Mouse (Mus musculus) brain, adult 2 months (tissue): ENCODE measurements at regions not wholly inside any gene's neighbourhood (a gene's known extent, or its start where the extent isn't known, plus 50 kb on each side); places are given as distances from the start of the nearest gene placed in this dataset.

Experiments
- DNase-seq: peaks from one replicate; pipeline ENCODE4 v3.0.0; 2011; ENCODE audit warnings: low read depth, low spot score

DNA sequence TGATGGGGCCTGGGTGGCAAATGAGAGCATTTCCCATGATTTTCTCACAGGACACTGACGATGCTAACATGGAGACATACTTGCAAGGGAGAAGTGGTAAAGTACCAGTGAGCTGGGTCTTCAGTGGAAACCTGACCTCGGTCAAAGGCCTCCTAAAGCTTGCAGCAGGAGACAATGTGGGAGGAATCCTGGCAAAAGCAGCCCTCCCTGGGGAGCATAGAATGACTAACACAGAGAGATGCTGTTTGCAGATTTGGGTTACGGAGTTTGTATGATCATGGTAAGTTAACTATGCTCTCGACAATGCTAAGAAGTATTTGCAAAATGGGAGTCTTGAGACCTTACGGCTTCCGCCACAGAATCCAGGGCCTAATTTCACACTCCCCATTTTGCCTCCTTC, 208.9 kb downstream of the Tle3 start:
- peak; percentile 22 for DNase-seq

DNA sequence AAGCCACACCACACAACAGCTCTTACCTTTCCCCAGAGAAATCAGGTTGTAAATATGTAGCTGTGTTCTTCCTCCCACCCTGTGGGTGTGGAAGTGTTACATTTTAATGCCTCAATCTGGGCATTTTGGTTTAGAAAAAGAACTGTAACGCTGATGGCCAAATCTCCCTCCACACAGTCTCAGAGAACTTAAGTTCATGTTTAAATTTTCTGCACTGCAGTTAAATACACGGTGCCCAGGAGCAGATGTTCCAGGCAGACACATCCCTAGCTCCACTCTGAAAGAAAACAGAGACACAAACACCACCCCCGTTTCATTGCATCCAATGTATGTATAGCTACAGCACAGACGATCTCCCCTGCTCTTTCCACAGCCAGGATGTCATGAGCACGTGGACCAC, 206.1 kb downstream of the Tle3 start:
- peak; percentile 77 for DNase-seq

DNA sequence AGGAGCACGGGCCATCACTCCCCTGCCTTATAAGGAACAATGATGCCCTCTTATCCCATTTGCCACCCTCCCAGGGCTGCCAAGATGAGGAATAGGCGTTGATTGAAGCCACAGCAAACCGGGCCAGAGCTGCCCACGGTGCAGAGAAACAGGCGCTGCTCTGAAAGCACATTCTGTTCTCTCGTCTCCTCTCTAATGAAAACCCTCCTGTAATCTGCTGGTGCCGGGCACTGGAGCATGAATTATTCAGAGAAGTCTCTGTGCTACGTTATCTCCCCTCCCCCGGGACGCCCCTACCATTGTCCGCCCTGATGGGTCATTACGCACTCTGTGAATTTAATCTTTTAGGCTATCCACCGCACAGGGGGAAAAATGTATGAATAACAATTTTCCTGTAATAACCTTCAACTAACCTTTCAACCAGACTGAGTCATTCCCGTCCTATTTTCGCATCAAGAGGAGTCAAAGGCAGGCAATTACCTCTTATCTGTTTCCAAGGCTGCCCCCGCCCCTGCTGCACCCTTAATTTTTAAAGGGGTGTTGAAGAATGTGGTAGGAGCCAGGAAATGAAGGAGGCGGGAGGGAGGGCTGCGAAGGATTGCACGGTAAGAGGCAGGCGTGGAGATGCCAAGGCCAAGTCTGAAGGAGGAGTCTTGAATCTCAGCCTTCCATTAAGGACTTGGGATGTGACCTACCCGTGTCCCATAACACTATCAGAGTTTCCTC, 201.6 kb downstream of the Tle3 start:
- peak; percentile 95 for DNase-seq

DNA sequence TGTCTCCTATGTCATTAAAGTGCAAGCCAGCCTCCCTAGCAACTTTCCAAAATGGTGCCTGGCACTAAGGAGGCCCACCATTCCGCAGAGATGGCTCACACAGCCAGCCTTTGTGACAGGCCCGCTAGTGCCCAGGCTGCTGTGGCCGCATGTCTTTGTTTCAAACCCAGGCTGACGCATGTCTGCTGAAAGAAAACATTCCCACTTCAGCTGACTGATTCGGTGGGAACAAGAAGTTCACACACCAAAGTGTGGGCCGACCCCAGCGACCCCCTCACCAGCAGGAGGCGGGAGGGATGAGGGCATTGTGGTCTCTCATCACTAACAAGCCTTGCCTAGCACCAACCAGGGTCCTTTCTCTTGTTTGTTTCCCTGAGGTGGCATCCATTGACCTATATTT, 190.9 kb downstream of the Tle3 start:
- DNase-seq = peak; percentile 24

DNA sequence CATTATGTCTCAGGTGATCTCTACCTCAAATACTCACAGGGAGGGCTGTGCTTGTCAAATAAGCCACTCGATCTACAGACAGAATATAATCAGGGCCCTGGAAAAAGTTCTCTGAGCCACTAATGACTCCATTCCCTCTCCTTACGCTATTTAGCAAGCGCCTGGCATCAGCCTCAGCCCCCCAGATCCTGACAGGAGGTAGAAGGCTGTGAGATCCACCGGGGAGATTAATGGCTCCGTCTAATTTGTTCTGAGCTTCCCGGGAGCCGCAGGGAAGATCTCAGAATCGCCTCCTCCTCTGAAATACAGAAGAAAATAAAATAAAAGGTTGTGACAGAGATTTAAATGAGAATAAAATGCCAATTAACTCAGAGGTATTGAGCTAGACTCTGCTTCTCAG, 189.4 kb downstream of the Tle3 start:
- DNase-seq = no peak

DNA sequence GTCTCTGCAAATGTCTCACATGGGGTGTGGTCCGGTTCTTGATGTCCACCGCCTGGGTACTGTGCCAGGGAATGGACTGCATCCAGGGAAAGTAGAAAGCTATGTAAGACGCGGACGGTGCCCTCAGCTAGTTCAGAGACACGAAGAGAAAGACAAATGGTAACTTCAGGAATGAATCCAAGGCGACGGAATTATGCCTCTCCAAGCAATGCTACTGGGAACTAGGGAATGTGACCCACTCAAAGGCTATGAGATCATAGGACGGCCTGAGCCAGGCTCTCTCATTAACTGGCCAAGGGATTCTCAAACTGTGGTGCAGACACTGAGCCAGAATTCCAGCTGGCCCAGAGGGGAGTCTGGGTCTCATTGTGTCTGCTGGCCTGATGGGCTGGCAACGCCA, 186.5 kb downstream of the Tle3 start:
- DNase-seq = peak; percentile 62

- DNase-seq = peak; percentile 66
Measured at GRCm38 (mm10) chr9:61557025-61557424, 184.9 kb downstream of the Tle3 start.

DNA sequence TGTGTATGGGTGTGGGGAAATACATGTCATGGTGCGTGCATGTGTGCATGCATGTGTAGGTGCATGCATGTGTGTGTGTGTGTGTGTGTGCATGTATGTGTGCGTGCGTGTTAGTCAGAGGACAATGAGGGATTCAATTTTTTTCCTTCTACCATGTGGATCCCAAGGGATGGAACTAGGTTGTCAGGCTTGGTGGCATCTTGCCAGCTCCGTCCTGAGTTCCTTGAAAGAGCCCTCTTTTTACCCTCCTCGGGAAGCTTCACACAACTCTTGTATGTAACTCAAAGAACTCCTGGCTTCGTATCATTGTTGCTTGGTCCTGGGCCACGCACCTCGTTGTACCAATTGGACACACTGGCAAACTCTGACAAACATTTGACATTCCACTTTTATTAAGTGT, 183.0 kb downstream of the Tle3 start:
- DNase-seq = no peak

DNA sequence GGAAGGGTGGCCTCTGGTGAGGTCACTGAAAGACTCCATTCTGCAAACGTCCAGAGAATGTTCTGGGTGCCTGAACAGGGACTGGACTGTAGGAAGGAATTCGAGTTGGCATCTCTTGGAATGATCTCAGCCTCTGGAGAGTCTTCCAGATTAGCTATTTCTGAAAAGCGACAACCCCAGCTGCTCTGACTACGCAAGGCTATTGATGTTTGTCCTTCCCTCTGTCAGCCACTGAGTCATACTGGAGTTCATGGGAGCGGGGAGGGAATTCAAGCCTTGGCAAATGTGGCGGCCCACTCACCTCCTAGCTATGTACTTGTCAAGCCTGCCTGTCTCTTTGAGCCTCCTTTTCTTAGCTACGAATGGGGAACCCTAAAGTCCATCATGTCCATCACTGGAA, 182.4 kb downstream of the Tle3 start:
- peak; percentile 79 for DNase-seq

- peak; percentile 78 for DNase-seq
Measured at GRCm38 (mm10) chr9:61553626-61554025, 181.5 kb downstream of the Tle3 start.

DNA sequence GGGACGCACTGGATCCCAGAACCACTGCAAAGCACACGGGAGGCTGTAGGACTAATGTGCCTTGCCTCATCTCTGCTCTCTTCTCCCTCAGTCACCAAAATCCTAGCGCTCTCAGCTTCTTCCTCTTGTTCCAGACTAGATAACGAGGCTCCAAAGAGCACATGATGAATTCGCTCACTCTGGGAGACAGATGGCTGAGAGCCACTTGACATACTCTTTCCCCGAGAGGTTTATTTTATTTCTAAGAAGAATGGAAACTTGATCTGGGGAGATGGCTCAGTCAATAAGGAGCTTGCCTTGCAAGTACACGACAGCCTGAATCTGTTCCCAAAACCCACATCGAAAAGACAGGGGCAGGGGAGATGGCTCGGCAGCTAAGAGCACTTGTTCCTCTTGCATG, 179.2 kb downstream of the Tle3 start:
- peak; percentile 53 for DNase-seq

DNA sequence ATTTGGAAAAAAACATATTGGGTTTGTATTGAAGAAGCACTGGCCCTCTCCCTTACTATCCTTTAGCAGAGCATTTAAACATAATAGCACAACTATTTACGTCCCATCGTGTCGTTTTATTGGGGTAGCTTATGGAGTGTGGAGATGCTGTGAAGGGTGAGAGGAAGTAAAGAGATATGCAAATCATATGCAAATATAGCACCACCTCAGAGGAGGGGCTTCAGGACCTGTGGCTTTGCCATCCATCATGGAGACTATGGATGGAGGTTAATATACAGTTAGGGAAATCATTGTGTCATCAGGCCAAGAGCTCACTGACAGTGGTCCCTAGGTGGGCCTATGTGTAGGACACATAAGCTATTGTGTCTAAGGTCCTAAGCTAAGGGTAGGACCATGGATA, 178.2 kb downstream of the Tle3 start:
- DNase-seq = no peak

DNA sequence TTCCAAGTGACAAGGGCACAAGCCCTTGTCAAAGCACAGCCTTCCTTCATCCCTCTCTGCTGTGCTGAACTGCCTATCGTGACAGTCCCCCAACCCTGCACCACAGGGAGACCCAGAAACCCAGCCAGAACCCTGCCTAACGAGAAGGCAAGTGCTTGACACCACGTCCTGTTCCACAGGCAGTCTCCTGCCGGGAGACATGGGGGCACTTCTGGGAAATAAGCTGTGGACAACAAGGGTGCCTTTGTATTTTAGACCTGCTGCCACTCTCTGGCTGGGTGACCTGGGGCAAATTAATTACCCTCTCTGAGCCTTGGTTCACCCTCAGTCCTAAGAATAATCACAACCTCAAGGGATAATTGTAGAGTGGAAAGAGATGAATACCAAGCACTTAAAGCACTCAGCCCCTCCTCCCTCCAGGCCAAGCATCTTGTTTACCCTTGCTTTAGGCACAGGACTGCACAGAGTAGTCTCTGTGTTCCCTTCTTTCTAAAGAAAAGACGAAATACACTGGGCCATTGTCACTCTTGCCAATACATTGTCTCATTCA, 177.6 kb downstream of the Tle3 start:
- peak; percentile 86 for DNase-seq

- DNase-seq = no peak
Measured at GRCm38 (mm10) chr9:61537316-61538189, 165.4 kb downstream of the Tle3 start.

- DNase-seq = no peak
Measured at GRCm38 (mm10) chr9:61533237-61533636, 161.1 kb downstream of the Tle3 start.

DNA sequence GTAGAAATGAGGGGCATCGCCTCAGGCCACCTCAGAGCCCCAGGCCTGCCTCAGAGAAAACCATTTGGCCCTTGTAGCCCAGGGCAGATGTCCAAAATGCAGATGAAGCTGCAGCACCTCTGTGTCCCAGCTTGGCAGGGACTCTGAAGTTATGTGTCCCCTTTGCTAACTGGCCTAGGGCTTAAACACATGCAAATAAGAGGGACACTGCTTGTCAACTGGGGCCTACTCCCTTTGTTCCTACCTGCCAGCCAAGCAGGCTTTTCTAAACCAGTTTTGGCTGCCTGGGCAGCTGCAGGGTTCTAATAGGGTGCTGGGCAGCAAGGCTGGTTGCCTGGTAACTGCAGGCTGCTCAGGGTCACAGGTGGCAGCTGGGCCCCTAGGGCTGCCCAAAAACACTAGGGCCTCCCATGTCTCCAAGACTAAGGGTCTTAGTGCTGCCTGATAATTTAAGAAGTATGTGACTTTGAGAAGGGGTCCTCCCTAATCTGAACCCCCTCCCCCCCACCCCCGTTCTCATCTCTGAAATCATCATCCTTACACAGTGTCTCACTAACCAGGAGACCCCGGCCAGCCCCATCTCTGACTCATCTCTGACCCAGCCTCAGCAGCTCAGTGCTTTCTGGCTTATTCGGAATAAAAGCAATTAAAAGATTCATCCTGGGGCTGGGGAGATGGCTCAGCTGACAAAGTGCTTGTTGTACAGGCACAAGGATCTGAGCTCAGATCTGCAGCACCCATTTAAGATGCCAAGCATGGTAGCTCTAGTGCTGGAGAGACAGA, 158.3 kb downstream of the Tle3 start:
- DNase-seq = peak; percentile 20

DNA sequence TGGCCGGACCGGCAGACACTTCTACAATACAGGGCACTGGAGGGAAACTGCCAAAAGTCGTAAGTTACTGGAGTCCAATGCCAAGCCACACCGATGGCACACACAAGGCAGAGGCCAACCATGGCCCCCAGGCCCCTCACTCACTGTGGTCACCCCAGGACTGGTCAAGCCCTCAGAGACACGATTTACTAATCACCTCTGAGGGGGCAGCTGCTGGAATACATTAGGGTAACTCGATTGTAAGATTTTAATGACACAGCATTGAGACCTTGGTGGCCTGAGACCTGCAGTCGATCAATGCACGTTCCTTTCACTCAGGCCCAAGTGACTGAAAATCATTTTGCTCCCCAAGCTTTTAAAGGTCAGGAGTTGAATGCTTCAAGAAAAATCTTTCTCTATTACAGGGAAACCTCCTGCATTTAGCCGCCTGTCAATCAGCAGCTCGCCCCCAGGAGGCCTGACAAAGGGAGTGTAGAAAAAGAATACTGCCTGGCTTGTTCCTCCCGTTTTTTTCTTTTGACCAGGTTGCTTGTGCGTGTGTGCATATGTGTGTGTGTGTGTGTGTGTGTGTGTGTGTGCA, 156.2 kb downstream of the Tle3 start:
- no peak for DNase-seq

GRCm38 (mm10) chr9:61527491-61528056, 155.4 kb downstream of the Tle3 start:
- peak; percentile 44 for DNase-seq

DNA sequence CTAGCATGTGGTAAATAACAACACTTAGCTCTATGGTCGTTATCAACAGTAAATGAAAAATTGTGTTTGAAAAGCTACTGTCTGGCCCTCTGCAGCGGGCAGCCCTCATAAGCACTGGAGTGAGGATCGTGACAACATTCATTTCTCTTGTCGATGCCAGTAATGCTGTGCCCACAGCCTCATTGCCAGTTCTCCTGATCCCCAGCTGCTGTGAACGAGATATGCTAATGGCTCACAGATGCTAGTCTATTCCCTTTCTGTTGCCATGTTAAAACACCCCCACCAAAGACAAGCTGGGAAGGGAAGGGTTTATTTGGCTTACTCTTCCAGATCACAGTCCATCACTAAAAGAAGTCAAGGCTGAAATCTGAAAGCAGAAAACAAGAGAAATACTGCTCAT, 148.0 kb downstream of the Tle3 start:
- DNase-seq = no peak

- DNase-seq = peak; percentile 73
Measured at GRCm38 (mm10) chr9:61517906-61518305, 145.7 kb downstream of the Tle3 start.

- DNase-seq = no peak
Measured at GRCm38 (mm10) chr9:61511436-61511835, 139.3 kb downstream of the Tle3 start.
